In genomic region chr11:51582713-51583112, GRCm38 (mm10) we compare ENCODE assay signal across 9 mouse cellular contexts. TPM values are rescaled to one million over a fixed set of nuclear protein-coding genes. Genes with fewer than 3 reads are reported as not detected.
DNase-seq lines count a peak whose midpoint lies in the region; ATAC-seq and TF ChIP-seq lines count a peak whose summit lies in the region.
"Had no signal": no experiment of that assay in that cellular context is flagged by ENCODE, and none has a peak within 500 bp of the region (broad histone marks: within the 10 kb centered on the region; RNA-seq: fewer than 3 reads in every experiment).

No protein-coding gene starts in this region.

- no peak overlapping the region for H3K9ac ChIP-seq in hindbrain, embryonic 14.5 days
- H3K9ac ChIP-seq in hindbrain, embryonic 16.5 days (ENCODE audit: low read depth, low read length) = no peak overlapping the region
- no peak overlapping the region for H3K9ac ChIP-seq in midbrain, postnatal 0 days (replicated peaks; ENCODE audit: low read length, poor library complexity, severe bottlenecking)
- H3K9ac ChIP-seq: embryonic facial prominence, embryonic 15.5 days had no signal

- no peak overlapping the region for H3K4me2 ChIP-seq in hindbrain, embryonic 14.5 days (replicated peaks)
- H3K4me2 ChIP-seq in hindbrain, embryonic 16.5 days (ENCODE audit: low read length) = no peak overlapping the region
- no peak overlapping the region for H3K4me2 ChIP-seq in midbrain, postnatal 0 days (ENCODE audit: low read depth, low read length, poor library complexity, severe bottlenecking)
- H3K4me2 ChIP-seq: embryonic facial prominence, embryonic 15.5 days had no signal

- no peaks in the 10 kb centered on the region for H3K27me3 ChIP-seq in hindbrain, embryonic 14.5 days (ENCODE audit: control insufficient read depth, insufficient read depth, low read length)
- no peaks in the 10 kb centered on the region for H3K27me3 ChIP-seq in hindbrain, embryonic 16.5 days (replicated peaks; ENCODE audit: control insufficient read depth, insufficient read depth, low read length)
- no peaks in the 10 kb centered on the region for H3K27me3 ChIP-seq in midbrain, postnatal 0 days (ENCODE audit: insufficient read depth, low read length)
- no peaks in the 10 kb centered on the region for H3K27me3 ChIP-seq in testis, adult 2 months (ENCODE audit: control insufficient read depth, insufficient read depth, low read length)
- H3K27me3 ChIP-seq: embryonic facial prominence, embryonic 15.5 days had no signal

- peak; percentile 66 for DNase-seq in hindbrain, embryonic 14.5 days (ENCODE audit: low spot score)
- peak; percentile 86 for DNase-seq in MN1 (ENCODE audit: low spot score)
- peak; percentile 77 for DNase-seq in cerebellum, adult 9-10 months
- peak; percentile 37 to 80 for DNase-seq in left cerebral cortex, postnatal 10 days (ENCODE audit: extremely low spot score in 1 of 2, low spot score in 2 of 2)
- DNase-seq in midbrain, postnatal 0 days (ENCODE audit: low spot score) = peak; percentile 57

- TF ChIP-seq POLR2A in testis, adult 2 months (IDR thresholded peaks at IDR 0.05; ENCODE audit: control insufficient read depth, low read depth, low read length) = no peak

- TF ChIP-seq CTCF in midbrain, postnatal 0 days (IDR thresholded peaks at IDR 0.05) = peak; percentile 71
- TF ChIP-seq CTCF in testis, adult 2 months (IDR thresholded peaks at IDR 0.05; ENCODE audit: control insufficient read depth, insufficient read depth, insufficient replicate concordance, low read depth, low read length) = peak; percentile 60; the same call in 1 of the 2 replicates

- H3K27ac ChIP-seq in hindbrain, embryonic 14.5 days = no peak overlapping the region
- H3K27ac ChIP-seq in hindbrain, embryonic 16.5 days (ENCODE audit: low read depth, low read length) = no peak overlapping the region
- H3K27ac ChIP-seq in midbrain, postnatal 0 days (ENCODE audit: low read depth, low read length) = no peak overlapping the region
- H3K27ac ChIP-seq in testis, adult 2 months (ENCODE audit: control insufficient read depth, insufficient read depth, low read depth, low read length) = no peak overlapping the region

- intact Hi-C loops in left cerebral cortex, postnatal 10 days (cut with DNase I) = loop anchor here (5.0 kb wide), 1 partner anchor 295 kb away; the partner anchor contains the start of gene Col23a1

- peaks cover 15% of the 10 kb centered on the region for H3K36me3 ChIP-seq in hindbrain, embryonic 14.5 days (replicated peaks; ENCODE audit: control insufficient read depth, insufficient read depth)
- H3K36me3 ChIP-seq in hindbrain, embryonic 16.5 days (ENCODE audit: control insufficient read depth, insufficient read depth, low read length) = 0 out of 2 replicates have a peak, but pooled peaks cover 2% of the 10 kb centered on the region
- H3K36me3 ChIP-seq in midbrain, postnatal 0 days (ENCODE audit: insufficient read depth, low read length) = peaks cover 5% of the 10 kb centered on the region; the same call in 1 of the 2 replicates
- H3K36me3 ChIP-seq in testis, adult 2 months (ENCODE audit: control insufficient read depth, insufficient read depth, low read length) = no peaks in the 10 kb centered on the region

- H3K9me3 ChIP-seq in hindbrain, embryonic 14.5 days (ENCODE audit: control insufficient read depth, low read length) = no peaks in the 10 kb centered on the region
- no peaks in the 10 kb centered on the region for H3K9me3 ChIP-seq in hindbrain, embryonic 16.5 days (ENCODE audit: control insufficient read depth, low read length)
- no peaks in the 10 kb centered on the region for H3K9me3 ChIP-seq in midbrain, postnatal 0 days (ENCODE audit: low read length)
- H3K9me3 ChIP-seq: embryonic facial prominence, embryonic 15.5 days had no signal

- peaks cover 8% of the 10 kb centered on the region for H3K4me1 ChIP-seq in hindbrain, embryonic 14.5 days (replicated peaks; ENCODE audit: control insufficient read depth, insufficient read depth, low read length)
- peaks cover 13% of the 10 kb centered on the region for H3K4me1 ChIP-seq in hindbrain, embryonic 16.5 days (ENCODE audit: control insufficient read depth, insufficient read depth, low read depth, low read length)
- peaks cover 3% of the 10 kb centered on the region; the same call in 1 of the 2 replicates for H3K4me1 ChIP-seq in midbrain, postnatal 0 days (ENCODE audit: insufficient read depth, low read length)
- peaks cover 23% of the 10 kb centered on the region for H3K4me1 ChIP-seq in testis, adult 2 months (ENCODE audit: control insufficient read depth, insufficient read depth, low read length)

- H3K4me3 ChIP-seq in hindbrain, embryonic 14.5 days (replicated peaks; ENCODE audit: low read length) = no peak overlapping the region
- H3K4me3 ChIP-seq in hindbrain, embryonic 16.5 days (ENCODE audit: low read length) = no peak overlapping the region
- no peak overlapping the region for H3K4me3 ChIP-seq in midbrain, postnatal 0 days (ENCODE audit: low read depth, low read length)
- no peak overlapping the region for H3K4me3 ChIP-seq in testis, adult 2 months (ENCODE audit: control insufficient read depth, low read depth, low read length)
- H3K4me3 ChIP-seq: embryonic facial prominence, embryonic 15.5 days had no signal

- ATAC-seq in hindbrain, embryonic 14.5 days (ENCODE audit: low FRiP score) = no peak
- no peak for ATAC-seq in hindbrain, embryonic 16.5 days
- ATAC-seq in granulocyte monocyte progenitor cell, adult 5-6 weeks (replicated peaks; ENCODE audit: poor library complexity, severe bottlenecking) = peak; percentile 30
- no peak for ATAC-seq in midbrain, postnatal 0 days (ENCODE audit: low FRiP score)

- WGBS in hindbrain, embryonic 14.5 days = 27% methylated on average over 8 of the region's 8 CpGs
- WGBS in hindbrain, embryonic 16.5 days = 25% methylated on average over 8 of the region's 8 CpGs
- WGBS in midbrain, postnatal 0 days = 27% methylated on average over 8 of the region's 8 CpGs

RNA-seq across cellular contexts. Expression of gene Phykpl, which starts 1.8 kb away (rescaled TPM):
- polyA plus RNA-seq in hindbrain, embryonic 14.5 days (2014; fragmentation: Nextera tagmentation; extraction: Ambion mirVana) = 7.5 and 9.8 TPM in 2 replicates
- 9.2 and 9.7 TPM in 2 replicates for polyA plus RNA-seq in hindbrain, embryonic 16.5 days (2015; fragmentation: Nextera tagmentation; extraction: Ambion mirVana)
- 25.1 and 25.2 TPM in 2 replicates for total RNA-seq in granulocyte monocyte progenitor cell, adult 5-6 weeks (2014; fragmentation: Nextera tagmentation)
- 11.0 and 13.4 TPM in 2 replicates for total RNA-seq in granulocyte monocyte progenitor cell, adult 5-6 weeks (2017)
- total RNA-seq in left cerebral cortex, postnatal 10 days (2021) = 1 to 10 TPM; 6.4 to 7.1 TPM
- total RNA-seq in midbrain, postnatal 0 days (2014; rRNA removed) = 6.6 and 7.5 TPM in 2 replicates
- 5.9 and 6.9 TPM in 2 replicates for polyA plus RNA-seq in midbrain, postnatal 0 days (2015; fragmentation: Nextera tagmentation; extraction: Ambion mirVana)
- 7.3 TPM in 2 replicates for polyA plus RNA-seq in testis, adult 2 months (2012; rRNA removed)

RNA-seq across cellular contexts. Expression of gene Hnrnpab, which starts 23.9 kb away (rescaled TPM):
- polyA plus RNA-seq in hindbrain, embryonic 14.5 days (2014; fragmentation: Nextera tagmentation; extraction: Ambion mirVana) = 399 and 421 TPM in 2 replicates
- 221 and 253 TPM in 2 replicates for polyA plus RNA-seq in hindbrain, embryonic 16.5 days (2015; fragmentation: Nextera tagmentation; extraction: Ambion mirVana)
- total RNA-seq in granulocyte monocyte progenitor cell, adult 5-6 weeks (2014; fragmentation: Nextera tagmentation) = 512 and 539 TPM in 2 replicates
- total RNA-seq in granulocyte monocyte progenitor cell, adult 5-6 weeks (2017) = 838 and 956 TPM in 2 replicates
- total RNA-seq in left cerebral cortex, postnatal 10 days (2021) = 100 to 1,000 TPM; 182 to 186 TPM
- total RNA-seq in midbrain, postnatal 0 days (2014; rRNA removed) = 239 and 245 TPM in 2 replicates
- polyA plus RNA-seq in midbrain, postnatal 0 days (2015; fragmentation: Nextera tagmentation; extraction: Ambion mirVana) = 191 and 220 TPM in 2 replicates
- polyA plus RNA-seq in testis, adult 2 months (2012; rRNA removed) = 85.0 and 97.4 TPM in 2 replicates

RNA-seq across cellular contexts. Expression of gene Nhp2, which starts 36.8 kb away (rescaled TPM):
- 103 and 118 TPM in 2 replicates for polyA plus RNA-seq in hindbrain, embryonic 14.5 days (2014; fragmentation: Nextera tagmentation; extraction: Ambion mirVana)
- 98.4 and 103 TPM in 2 replicates for polyA plus RNA-seq in hindbrain, embryonic 16.5 days (2015; fragmentation: Nextera tagmentation; extraction: Ambion mirVana)
- total RNA-seq in granulocyte monocyte progenitor cell, adult 5-6 weeks (2014; fragmentation: Nextera tagmentation) = 194 and 203 TPM in 2 replicates
- total RNA-seq in granulocyte monocyte progenitor cell, adult 5-6 weeks (2017) = 141 and 169 TPM in 2 replicates
- total RNA-seq in left cerebral cortex, postnatal 10 days (2021) = 10 to 100 TPM; 51.1 to 51.4 TPM
- 36.6 and 60.3 TPM in 2 replicates for total RNA-seq in midbrain, postnatal 0 days (2014; rRNA removed)
- 88.4 and 96.1 TPM in 2 replicates for polyA plus RNA-seq in midbrain, postnatal 0 days (2015; fragmentation: Nextera tagmentation; extraction: Ambion mirVana)
- polyA plus RNA-seq in testis, adult 2 months (2012; rRNA removed) = 32.0 and 33.5 TPM in 2 replicates

RNA-seq across cellular contexts. Expression of gene Rmnd5b, which starts 53.0 kb away (rescaled TPM):
- polyA plus RNA-seq in hindbrain, embryonic 14.5 days (2014; fragmentation: Nextera tagmentation; extraction: Ambion mirVana) = 77.7 and 78.4 TPM in 2 replicates
- polyA plus RNA-seq in hindbrain, embryonic 16.5 days (2015; fragmentation: Nextera tagmentation; extraction: Ambion mirVana) = 79.8 and 82.2 TPM in 2 replicates
- 17.9 and 19.2 TPM in 2 replicates for total RNA-seq in granulocyte monocyte progenitor cell, adult 5-6 weeks (2014; fragmentation: Nextera tagmentation)
- 12.8 and 14.1 TPM in 2 replicates for total RNA-seq in granulocyte monocyte progenitor cell, adult 5-6 weeks (2017)
- 10 to 100 TPM; 46.6 to 49.8 TPM for total RNA-seq in left cerebral cortex, postnatal 10 days (2021)
- 70.1 and 93.9 TPM in 2 replicates for total RNA-seq in midbrain, postnatal 0 days (2014; rRNA removed)
- 66.0 and 72.7 TPM in 2 replicates for polyA plus RNA-seq in midbrain, postnatal 0 days (2015; fragmentation: Nextera tagmentation; extraction: Ambion mirVana)
- 66.5 and 73.1 TPM in 2 replicates for polyA plus RNA-seq in testis, adult 2 months (2012; rRNA removed)
